In genomic region chr17:12062861-12063260, GRCm38 (mm10) we compare ENCODE assay signal across 24 mouse cellular contexts. TPM values are rescaled to one million over a fixed set of nuclear protein-coding genes. Genes with fewer than 3 reads are reported as not detected.
DNase-seq lines count a peak whose midpoint lies in the region; ATAC-seq and TF ChIP-seq lines count a peak whose summit lies in the region.
"Had no signal": no experiment of that assay in that cellular context is flagged by ENCODE, and none has a peak within 500 bp of the region (broad histone marks: within the 10 kb centered on the region; RNA-seq: fewer than 3 reads in every experiment).

No protein-coding gene starts in this region.

- 74% methylated on average over 3 of the region's 3 CpGs for WGBS in forebrain, embryonic 14.5 days
- 54% methylated on average over 3 of the region's 3 CpGs for WGBS in forebrain, embryonic 15.5 days

- no peaks in the 10 kb centered on the region for H3K4me1 ChIP-seq in forebrain, embryonic 14.5 days (ENCODE audit: control insufficient read depth, insufficient read depth, low read length)
- H3K4me1 ChIP-seq in forebrain, embryonic 15.5 days: no peaks in the 10 kb centered on the region
- H3K4me1 ChIP-seq: embryonic facial prominence, embryonic 13.5 days; forebrain, embryonic 12.5 days; heart, embryonic 15.5 days had no signal

- no peak overlapping the region for H3K27ac ChIP-seq in forebrain, embryonic 14.5 days (ENCODE audit: low read depth, low read length)
- H3K27ac ChIP-seq in forebrain, embryonic 15.5 days (replicated peaks): no peak overlapping the region
- H3K27ac ChIP-seq in gastrocnemius, adult 2 months: no peak overlapping the region
- H3K27ac ChIP-seq: embryonic facial prominence, embryonic 13.5 days; forebrain, embryonic 12.5 days; heart, embryonic 15.5 days; hindbrain, embryonic 13.5 days; hindbrain, postnatal 0 days had no signal

- no peaks in the 10 kb centered on the region for H3K36me3 ChIP-seq in forebrain, embryonic 14.5 days (ENCODE audit: control insufficient read depth, insufficient read depth, low read length)
- no peaks in the 10 kb centered on the region for H3K36me3 ChIP-seq in forebrain, embryonic 15.5 days
- H3K36me3 ChIP-seq: embryonic facial prominence, embryonic 13.5 days; forebrain, embryonic 12.5 days; G1E; heart, embryonic 15.5 days; hindbrain, embryonic 13.5 days had no signal

- no peaks in the 10 kb centered on the region for H3K9me3 ChIP-seq in forebrain, embryonic 14.5 days (replicated peaks; ENCODE audit: control insufficient read depth, low read length)
- H3K9me3 ChIP-seq in forebrain, embryonic 15.5 days: no peaks in the 10 kb centered on the region
- H3K9me3 ChIP-seq: embryonic facial prominence, embryonic 13.5 days; forebrain, embryonic 12.5 days; G1E; heart, embryonic 15.5 days; hindbrain, embryonic 13.5 days had no signal

- H3K27me3 ChIP-seq in forebrain, embryonic 14.5 days (replicated peaks; ENCODE audit: control insufficient read depth, insufficient read depth, low read length): no peaks in the 10 kb centered on the region
- H3K27me3 ChIP-seq in forebrain, embryonic 15.5 days: no peaks in the 10 kb centered on the region
- H3K27me3 ChIP-seq: embryonic facial prominence, embryonic 13.5 days; forebrain, embryonic 12.5 days; heart, embryonic 15.5 days; hindbrain, embryonic 13.5 days had no signal

- no peak overlapping the region for H3K9ac ChIP-seq in forebrain, embryonic 14.5 days (ENCODE audit: low read length)
- no peak overlapping the region for H3K9ac ChIP-seq in forebrain, embryonic 15.5 days (replicated peaks)
- H3K9ac ChIP-seq: embryonic facial prominence, embryonic 13.5 days; forebrain, embryonic 12.5 days; heart, embryonic 15.5 days; hindbrain, embryonic 13.5 days had no signal

- no peak for TF ChIP-seq CTCF in gastrocnemius, adult 2 months (IDR thresholded peaks at IDR 0.05)

- no peak for DNase-seq in forebrain, embryonic 14.5 days (ENCODE audit: low spot score)
- DNase-seq in gastrocnemius, adult 2 months: peak; percentile 27
- no peak for DNase-seq in gastrocnemius, postnatal 10 days
- peak; percentile 32 to 33 for DNase-seq in heart, postnatal 10 days
- DNase-seq in heart, postnatal 25 days (ENCODE audit: low spot score): no peak
- DNase-seq in brain, adult 2 months (ENCODE audit: low read depth, low spot score): peak; percentile 61
- DNase-seq: adrenal gland, adult 8-10 months; adrenal gland, postnatal 36 days; B cell, adult 2 months; cerebellum, adult 11-12 months; cerebellum, adult 9-11 months; cerebellum, postnatal 36 days; kidney, adult 11 months; kidney, adult 9 months had no signal

- ATAC-seq in forebrain, embryonic 14.5 days: peak; percentile 15; the same call in 1 of the 2 replicates
- no peak for ATAC-seq in forebrain, embryonic 15.5 days (replicated peaks)
- ATAC-seq in granulocyte monocyte progenitor cell, adult 5-6 weeks (replicated peaks; ENCODE audit: poor library complexity, severe bottlenecking): no peak
- ATAC-seq: CD4-positive, CD25-positive, alpha-beta regulatory T cell, adult 4 months; hindbrain, postnatal 0 days had no signal

- H3K4me3 ChIP-seq in forebrain, embryonic 14.5 days (ENCODE audit: low read depth, low read length): no peak overlapping the region
- no peak overlapping the region for H3K4me3 ChIP-seq in forebrain, embryonic 15.5 days
- H3K4me3 ChIP-seq in gastrocnemius, adult 2 months: no peak overlapping the region
- H3K4me3 ChIP-seq: embryonic facial prominence, embryonic 13.5 days; forebrain, embryonic 12.5 days; heart, embryonic 15.5 days; hindbrain, embryonic 13.5 days had no signal

- H3K4me2 ChIP-seq in forebrain, embryonic 14.5 days (ENCODE audit: low read length): no peak overlapping the region
- no peak overlapping the region for H3K4me2 ChIP-seq in forebrain, embryonic 15.5 days (replicated peaks)
- H3K4me2 ChIP-seq: embryonic facial prominence, embryonic 13.5 days; forebrain, embryonic 12.5 days; heart, embryonic 11.5 days; heart, embryonic 15.5 days; hindbrain, embryonic 13.5 days had no signal

- intact Hi-C loops in gastrocnemius, adult 2 months (cut with DNase I): no loop called here
- intact Hi-C loops in heart, postnatal 10 days (cut with DNase I): no loop called here
- intact Hi-C loops in heart, postnatal 25 days (cut with DNase I): no loop called here

RNA-seq across cellular contexts. Expression of gene Agpat4, which starts 55.6 kb away (rescaled TPM):
- polyA plus RNA-seq in forebrain, embryonic 14.5 days (2014; fragmentation: Nextera tagmentation; extraction: Ambion mirVana): 16.1 and 25.5 TPM in 2 replicates
- 53.6 and 54.7 TPM in 2 replicates for polyA plus RNA-seq in forebrain, embryonic 15.5 days (2015; fragmentation: Nextera tagmentation; extraction: Ambion mirVana)
- 1 to 10 TPM; 2.0 to 3.0 TPM for total RNA-seq in gastrocnemius, adult 2 months (2021)
- total RNA-seq in gastrocnemius, postnatal 10 days (2021): 1 to 10 TPM; 5.7 to 7.7 TPM
- 10 to 100 TPM in 1 of 2 experiments, 1 to 10 TPM in 1; 8.4 to 10.2 TPM for total RNA-seq in heart, postnatal 10 days (2021)
- total RNA-seq in heart, postnatal 25 days (2021): 1 to 10 TPM; 4.5 to 5.1 TPM
- total RNA-seq in granulocyte monocyte progenitor cell, adult 5-6 weeks (2014; fragmentation: Nextera tagmentation): 1.5 and 4.9 TPM in 2 replicates
- 0.46 and 1.0 TPM in 2 replicates for total RNA-seq in granulocyte monocyte progenitor cell, adult 5-6 weeks (2017)

Comparison
In these comparisons a context has a peak if more than half of its experiments do, and no peak if none do; other contexts are left out.
1. DNase-seq: peak in gastrocnemius, adult 2 months (single experiment), heart, postnatal 10 days (2 of 2) and brain, adult 2 months (single experiment); none in forebrain, embryonic 14.5 days (single experiment), gastrocnemius, postnatal 10 days (single experiment) and heart, postnatal 25 days (single experiment).